Mouse (Mus musculus): Measurements from ENCODE around the gene Lamb1.

Gene Lamb1

GRCm38 (mm10) chr12:31312281-31312680 lies 47.2 kb downstream of the Lamb1 start:
- in situ Hi-C loops (cut with MboI; ENCODE audit: low sequenced_read_pairs), result no loop called here

- in situ Hi-C loops (cut with MboI; ENCODE audit: low sequenced_read_pairs), result no loop called here
Observed at GRCm38 (mm10) chr12:31313136-31313535, 48.1 kb downstream of the Lamb1 start.

GRCm38 (mm10) chr12:31314310-31314709 lies 49.3 kb downstream of the Lamb1 start:
- in situ Hi-C loops (cut with MboI; ENCODE audit: low sequenced_read_pairs), result no loop called here

GRCm38 (mm10) chr12:31315961-31316360 lies 50.9 kb downstream of the Lamb1 start:
- in situ Hi-C loops (cut with MboI; ENCODE audit: low sequenced_read_pairs), result no loop called here

- in situ Hi-C loops (cut with MboI; ENCODE audit: low sequenced_read_pairs), result no loop called here
Observed at GRCm38 (mm10) chr12:31317670-31318408, 52.8 kb downstream of the Lamb1 start.

GRCm38 (mm10) chr12:31318409-31318963 lies 53.5 kb downstream of the Lamb1 start:
- in situ Hi-C loops (cut with MboI; ENCODE audit: low sequenced_read_pairs), result no loop called here

- in situ Hi-C loops (cut with MboI; ENCODE audit: low sequenced_read_pairs), result no loop called here
Observed at GRCm38 (mm10) chr12:31320817-31321216, 55.8 kb downstream of the Lamb1 start.

- in situ Hi-C loops (cut with MboI; ENCODE audit: low sequenced_read_pairs), result no loop called here
Observed at GRCm38 (mm10) chr12:31321532-31321931, 56.5 kb downstream of the Lamb1 start.

GRCm38 (mm10) chr12:31323136-31323695 lies 58.2 kb downstream of the Lamb1 start:
- in situ Hi-C loops (cut with MboI; ENCODE audit: low sequenced_read_pairs), result no loop called here

- in situ Hi-C loops (cut with MboI; ENCODE audit: low sequenced_read_pairs), result no loop called here
Observed at GRCm38 (mm10) chr12:31327139-31327538, 62.1 kb downstream of the Lamb1 start.

- in situ Hi-C loops (cut with MboI; ENCODE audit: low sequenced_read_pairs), result no loop called here
Observed at GRCm38 (mm10) chr12:31333261-31333660, 68.2 kb downstream of the Lamb1 start.

- in situ Hi-C loops (cut with MboI; ENCODE audit: low sequenced_read_pairs), result no loop called here
Observed at GRCm38 (mm10) chr12:31350191-31350943, 85.3 kb downstream of the Lamb1 start.

- in situ Hi-C loops (cut with MboI; ENCODE audit: low sequenced_read_pairs), result no loop called here
Observed at GRCm38 (mm10) chr12:31350944-31351928, 86.2 kb downstream of the Lamb1 start, which contains the start of gene Dld. Gene Dld (minus strand): TSS chr12:31351453.

- in situ Hi-C loops (cut with MboI; ENCODE audit: low sequenced_read_pairs), result no loop called here
Observed at GRCm38 (mm10) chr12:31366428-31366827, 101.4 kb downstream of the Lamb1 start.

- in situ Hi-C loops (cut with MboI; ENCODE audit: low sequenced_read_pairs), result no loop called here
Observed at GRCm38 (mm10) chr12:31367721-31368120, 102.7 kb downstream of the Lamb1 start.

GRCm38 (mm10) chr12:31369118-31369517 lies 104.1 kb downstream of the Lamb1 start:
- in situ Hi-C loops (cut with MboI; ENCODE audit: low sequenced_read_pairs), result no loop called here

GRCm38 (mm10) chr12:31369656-31370055 lies 104.6 kb downstream of the Lamb1 start:
- in situ Hi-C loops (cut with MboI; ENCODE audit: low sequenced_read_pairs), result no loop called here

- in situ Hi-C loops (cut with MboI; ENCODE audit: low sequenced_read_pairs), result no loop called here
Observed at GRCm38 (mm10) chr12:31374603-31375282, 109.7 kb downstream of the Lamb1 start.

- in situ Hi-C loops (cut with MboI; ENCODE audit: low sequenced_read_pairs), result no loop called here
Observed at GRCm38 (mm10) chr12:31375283-31375615, 110.2 kb downstream of the Lamb1 start.

All from CH12F3 (cell line).